Mouse (Mus musculus): Measurements from ENCODE around the gene Bcar3.
"Not testable (repeated sequence)": the region's sequence is repeated elsewhere in the genome, so short reads cannot be mapped to it uniquely, and the experiment has no call there.

Bcar3 gene

GRCm38 (mm10) chr3:122293954-122294850 is at the start of gene Bcar3:
TSS of gene Bcar3 (plus strand) at chr3:122294136.
- DNase-seq, result peak; percentile 92

GRCm38 (mm10) chr3:122244759-122245158 is 49.2 kb upstream of the Bcar3 start:
- no peak for DNase-seq

GRCm38 (mm10) chr3:122245215-122245877 is 48.6 kb upstream of the Bcar3 start, which contains the start of gene Gclm:
TSS of gene Gclm (plus strand) at chr3:122245557.
- DNase-seq, result peak; percentile 92

GRCm38 (mm10) chr3:122245878-122246332 is 48.0 kb upstream of the Bcar3 start:
- peak; percentile 74 for DNase-seq

- no peak for DNase-seq
These were observed 47.5 kb upstream of the Bcar3 start for GRCm38 (mm10) chr3:122246406-122246805.

GRCm38 (mm10) chr3:122246986-122247767 is 46.8 kb upstream of the Bcar3 start:
- peak; percentile 49 for DNase-seq

GRCm38 (mm10) chr3:122247768-122248100 is 46.2 kb upstream of the Bcar3 start:
- no peak for DNase-seq

GRCm38 (mm10) chr3:122252466-122253253 is 41.3 kb upstream of the Bcar3 start:
- DNase-seq, result no peak

GRCm38 (mm10) chr3:122254050-122254449 is 39.9 kb upstream of the Bcar3 start:
- not testable (repeated sequence) for DNase-seq

- no peak for DNase-seq
These were observed 23.9 kb upstream of the Bcar3 start for GRCm38 (mm10) chr3:122269986-122270385.

- not testable (repeated sequence) for DNase-seq
These were observed 21.4 kb upstream of the Bcar3 start for GRCm38 (mm10) chr3:122272565-122272964.

GRCm38 (mm10) chr3:122273407-122274240 is 20.3 kb upstream of the Bcar3 start:
- DNase-seq, result no peak

- DNase-seq, result peak; percentile 90
These were observed 19.5 kb upstream of the Bcar3 start, which contains the start of gene Dnttip2 for GRCm38 (mm10) chr3:122274241-122275024. TSS of gene Dnttip2 (plus strand) at chr3:122274388.

GRCm38 (mm10) chr3:122275111-122275510 is 18.8 kb upstream of the Bcar3 start:
- no peak for DNase-seq

GRCm38 (mm10) chr3:122287195-122287594 is 6.7 kb upstream of the Bcar3 start:
- DNase-seq, result no peak

GRCm38 (mm10) chr3:122288613-122289195 is 5.2 kb upstream of the Bcar3 start:
- DNase-seq, result no peak

- not testable (repeated sequence) for DNase-seq
These were observed 4.6 kb upstream of the Bcar3 start for GRCm38 (mm10) chr3:122289344-122289743.

- no peak for DNase-seq
These were observed 3.2 kb upstream of the Bcar3 start for GRCm38 (mm10) chr3:122290696-122291095.

- no peak for DNase-seq
These were observed 2.1 kb upstream of the Bcar3 start for GRCm38 (mm10) chr3:122291828-122292227.

Measured in kidney, adult 18-20 months (tissue).